Mouse (Mus musculus) right cerebral cortex, postnatal 36 days (tissue): Measurements from ENCODE around the gene Nupr1.

ENCODE experiments used
- DNase-seq, 2 experiments: peaks; one replicate each; pipeline ENCODE4 v3.0.0; 2022; ENCODE audit warnings: low spot score in 2 of 2, mixed read lengths in 1 of 2

Nupr1 gene

GRCm38 (mm10) chr7:126630824-126631518, at the start of gene Nupr1:
Nupr1 (minus strand) TSS chr7:126630861.
- no peak for DNase-seq

- DNase-seq: no peak
These were observed 49.0 kb upstream of the Nupr1 start for GRCm38 (mm10) chr7:126679683-126680082.

GRCm38 (mm10) chr7:126678545-126679341, 48.1 kb upstream of the Nupr1 start:
- DNase-seq: no peak

- DNase-seq: no peak
These were observed 46.1 kb upstream of the Nupr1 start for GRCm38 (mm10) chr7:126676631-126677220.

- DNase-seq: no peak
These were observed 45.5 kb upstream of the Nupr1 start, which contains the start of gene Sult1a1 for GRCm38 (mm10) chr7:126676207-126676606. Sult1a1 (minus strand) TSS chr7:126676432.

- DNase-seq: no peak
These were observed 44.4 kb upstream of the Nupr1 start for GRCm38 (mm10) chr7:126675104-126675503.

GRCm38 (mm10) chr7:126672111-126672510, 41.5 kb upstream of the Nupr1 start:
- DNase-seq: no peak

- DNase-seq: no peak
These were observed 39.5 kb upstream of the Nupr1 start for GRCm38 (mm10) chr7:126670152-126670551.

GRCm38 (mm10) chr7:126668452-126668851, 37.8 kb upstream of the Nupr1 start:
- no peak for DNase-seq

- DNase-seq: no peak
These were observed 36.9 kb upstream of the Nupr1 start for GRCm38 (mm10) chr7:126667495-126668090.

- no peak for DNase-seq
These were observed 34.6 kb upstream of the Nupr1 start for GRCm38 (mm10) chr7:126665269-126665668.

GRCm38 (mm10) chr7:126663646-126664045, 33.0 kb upstream of the Nupr1 start:
- DNase-seq: no peak

- no peak for DNase-seq
These were observed 29.1 kb upstream of the Nupr1 start for GRCm38 (mm10) chr7:126659771-126660170.

- DNase-seq: no peak
These were observed 26.9 kb upstream of the Nupr1 start for GRCm38 (mm10) chr7:126657522-126657921.

- DNase-seq: no peak
These were observed 25.0 kb upstream of the Nupr1 start for GRCm38 (mm10) chr7:126655695-126656094.

GRCm38 (mm10) chr7:126653991-126654390, 23.3 kb upstream of the Nupr1 start:
- no peak for DNase-seq

GRCm38 (mm10) chr7:126650852-126651251, 20.2 kb upstream of the Nupr1 start:
- no peak for DNase-seq

GRCm38 (mm10) chr7:126649231-126650051, 18.8 kb upstream of the Nupr1 start, which contains the start of gene Sgf29:
Sgf29 (plus strand) TSS chr7:126649309.
- peak; percentile 88 to 90 for DNase-seq

- DNase-seq: no peak
These were observed 17.8 kb upstream of the Nupr1 start for GRCm38 (mm10) chr7:126648486-126648885.

GRCm38 (mm10) chr7:126645708-126646107, 15.0 kb upstream of the Nupr1 start:
- DNase-seq: no peak

- no peak for DNase-seq
These were observed 14.3 kb upstream of the Nupr1 start for GRCm38 (mm10) chr7:126644914-126645313.
